Comparison of ENCODE assay signal across 7 mouse cellular contexts in the genomic region with DNA sequence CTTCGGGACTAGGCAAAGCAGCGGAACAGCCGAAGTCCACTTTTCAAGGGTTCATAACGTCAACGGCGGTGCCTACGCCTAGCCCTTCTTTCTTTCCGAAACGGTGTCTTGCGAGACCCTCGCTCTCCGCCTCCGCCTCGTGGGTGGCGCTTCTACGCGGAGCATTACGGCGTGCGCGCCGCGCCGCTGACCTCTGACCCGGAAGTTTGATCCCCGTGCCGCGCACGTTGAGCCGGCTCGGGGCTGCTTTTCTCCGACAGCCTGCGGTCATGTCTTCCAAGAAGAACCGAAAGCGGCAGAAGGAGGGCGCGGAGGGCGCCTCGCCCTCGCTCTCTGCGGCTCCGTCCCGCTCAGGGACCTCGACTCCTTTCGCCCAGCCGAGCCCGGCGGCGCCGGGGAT. TPM values are rescaled to one million over a fixed set of nuclear protein-coding genes. Genes with fewer than 3 reads are reported as not detected.
A peak's percentile ranks its signal among the peaks of the same experiment; 100 is the strongest.
DNase-seq lines count a peak whose midpoint lies in the region; ATAC-seq lines count a peak whose summit lies in the region.

A gene (minus strand): TSS at position 140 of the 400 bp plus-strand sequence.

- H3K27me3 ChIP-seq in intestine, embryonic 15.5 days (replicated peaks), result no peaks in the 10 kb centered on the region
- H3K27me3 ChIP-seq in midbrain, embryonic 10.5 days (ENCODE audit: low read depth, poor library complexity, severe bottlenecking), result no peaks in the 10 kb centered on the region

- H3K36me3 ChIP-seq in intestine, embryonic 15.5 days, result no peaks in the 10 kb centered on the region
- peaks cover 6% of the 10 kb centered on the region for H3K36me3 ChIP-seq in midbrain, embryonic 10.5 days

- intact Hi-C loops in gastrocnemius, postnatal 36 days (cut with DNase I), result no loop called here
- intact Hi-C loops in left cerebral cortex, postnatal 25 days (cut with DNase I), result no loop called here

- H3K4me3 ChIP-seq in intestine, embryonic 15.5 days (replicated peaks), result peak within 1 kb of the TSS; percentile 86
- H3K4me3 ChIP-seq in midbrain, embryonic 10.5 days, result peak within 1 kb of the TSS; percentile 92

- WGBS in intestine, embryonic 15.5 days, result under 1% methylated on average over 50 of the region's 50 CpGs
- under 1% methylated on average over 50 of the region's 50 CpGs for WGBS in midbrain, embryonic 10.5 days

- peak within 1 kb of the TSS; percentile 75 for H3K9ac ChIP-seq in intestine, embryonic 15.5 days

- peak within 1 kb of the TSS; percentile 81 for H3K4me2 ChIP-seq in intestine, embryonic 15.5 days (replicated peaks)

- peaks cover 8% of the 10 kb centered on the region; the same call in 1 of the 2 replicates for H3K4me1 ChIP-seq in intestine, embryonic 15.5 days (replicated peaks)
- peaks cover 29% of the 10 kb centered on the region for H3K4me1 ChIP-seq in midbrain, embryonic 10.5 days

- peak within 1 kb of the TSS; percentile 91 for H3K27ac ChIP-seq in intestine, embryonic 15.5 days
- peak within 1 kb of the TSS; percentile 91 for H3K27ac ChIP-seq in midbrain, embryonic 10.5 days (replicated peaks)

- peak; percentile 90 for DNase-seq in adrenal gland, adult 18-20 months (ENCODE audit: low spot score in 2 of 2)
- peak; percentile 97 for DNase-seq in embryo, embryonic 11 days
- DNase-seq in gastrocnemius, postnatal 36 days, result peak; percentile 81 to 83
- DNase-seq in left cerebral cortex, postnatal 25 days (ENCODE audit: low spot score in 2 of 2), result peak; percentile 92 to 94
- peak; percentile 95 for DNase-seq in midbrain, embryonic 10.5 days (ENCODE audit: low spot score)
- peak; percentile 98 for DNase-seq in right cerebral cortex, postnatal 4 days

- peak; percentile 88 for ATAC-seq in intestine, embryonic 15.5 days

- H3K9me3 ChIP-seq in intestine, embryonic 15.5 days, result no peaks in the 10 kb centered on the region
- no peaks in the 10 kb centered on the region for H3K9me3 ChIP-seq in midbrain, embryonic 10.5 days (replicated peaks)

RNA-seq across cellular contexts. Expression of the gene that starts here (rescaled TPM):
- 10 to 100 TPM; 15.9 to 18.8 TPM for total RNA-seq in adrenal gland, adult 18-20 months (2021)
- 10 to 100 TPM; 23.5 to 25.4 TPM for total RNA-seq in gastrocnemius, postnatal 36 days (2021)
- 8.1 and 8.5 TPM in 2 replicates for polyA plus RNA-seq in intestine, embryonic 15.5 days (2015; fragmentation: Nextera tagmentation; extraction: Ambion mirVana)
- total RNA-seq in left cerebral cortex, postnatal 25 days (2021), result 1 to 10 TPM; 5.0 to 7.0 TPM
- polyA plus RNA-seq in midbrain, embryonic 10.5 days (2016; fragmentation: Nextera tagmentation; extraction: Ambion mirVana), result 3.8 and 5.0 TPM in 2 replicates

Comparison
In these comparisons a context has a peak if more than half of its experiments do, and no peak if none do; other contexts are left out.
1. Peak in every context shown above with its lines: DNase-seq, ATAC-seq, H3K4me3 ChIP-seq and H3K27ac ChIP-seq.